Mouse (Mus musculus) adrenal gland, postnatal 4 days (tissue): ENCODE results near the gene Pde1b. TPM values are rescaled to one million over a fixed set of nuclear protein-coding genes. Genes with fewer than 3 reads are reported as not detected.

Experiments used
- DNase-seq, 2 experiments: peaks; one replicate each; pipeline ENCODE4 v3.0.0; 2021 to 2022; ENCODE audit warnings: low spot score in 2 of 2, mixed read lengths in 2 of 2
- total RNA-seq, 2 experiments: library from RNA; stranded (reverse); gene quantifications; 2 replicates each; pipeline ENCODE4 v1.2.3; 2021

Gene Pde1b
- total RNA-seq, 2 experiments from 2014 or later: 5.1 to 5.6 TPM

- no peak for DNase-seq
Measured at GRCm38 (mm10) chr15:103549475-103549874, 46.6 kb downstream of the Pde1b start.

GRCm38 (mm10) chr15:103551053-103551452, 48.2 kb downstream of the Pde1b start:
- DNase-seq: no peak

- no peak for DNase-seq
Measured at GRCm38 (mm10) chr15:103552096-103552690, 49.4 kb downstream of the Pde1b start.

GRCm38 (mm10) chr15:103564981-103565380, 62.1 kb downstream of the Pde1b start, which contains the start of gene Glycam1:
Gene Glycam1, minus strand, starts transcription at chr15:103565081.
- DNase-seq: no peak

Other genes starting within 250 kb of the Pde1b start
- gene Nfe2, start 244.6 kb upstream of the Pde1b start, total RNA-seq: 1 to 10 TPM; 5.8 to 8.9 TPM
- 100 to 1,000 TPM; 132 to 140 TPM for gene Copz1, start 230.3 kb upstream of the Pde1b start, total RNA-seq
- gene Gpr84, start 192.4 kb upstream of the Pde1b start, total RNA-seq: not detected
- 10 to 100 TPM; 22.5 to 29.7 TPM for gene Zfp385a, start 162.9 kb upstream of the Pde1b start, total RNA-seq
- 10 to 100 TPM; 47.2 to 52.5 TPM for gene Itga5, start 136.3 kb upstream of the Pde1b start, total RNA-seq
- gene Gtsf1, start 72.6 kb upstream of the Pde1b start, total RNA-seq: not detected
- gene Gtsf2, start 54.6 kb upstream of the Pde1b start, total RNA-seq: not detected
- 1 to 10 TPM; 4.6 to 6.1 TPM for gene Nckap1l, start 49.2 kb upstream of the Pde1b start, total RNA-seq
- 10 to 100 TPM; 12.8 to 13.8 TPM for gene Ppp1r1a, start 35.0 kb downstream of the Pde1b start, total RNA-seq
- gene Glycam1, start 62.0 kb downstream of the Pde1b start, total RNA-seq: not detected